Mouse (Mus musculus): Measurements from ENCODE around the gene Tomm5. TPM values are rescaled to one million over a fixed set of nuclear protein-coding genes. Genes with fewer than 3 reads are reported as not detected.
"Not testable (repeated sequence)": the region's sequence is repeated elsewhere in the genome, so short reads cannot be mapped to it uniquely, and the experiment has no call there.

Gene Tomm5
- polyA plus RNA-seq, 1 experiment from 2014 or later, result 139 TPM

DNA sequence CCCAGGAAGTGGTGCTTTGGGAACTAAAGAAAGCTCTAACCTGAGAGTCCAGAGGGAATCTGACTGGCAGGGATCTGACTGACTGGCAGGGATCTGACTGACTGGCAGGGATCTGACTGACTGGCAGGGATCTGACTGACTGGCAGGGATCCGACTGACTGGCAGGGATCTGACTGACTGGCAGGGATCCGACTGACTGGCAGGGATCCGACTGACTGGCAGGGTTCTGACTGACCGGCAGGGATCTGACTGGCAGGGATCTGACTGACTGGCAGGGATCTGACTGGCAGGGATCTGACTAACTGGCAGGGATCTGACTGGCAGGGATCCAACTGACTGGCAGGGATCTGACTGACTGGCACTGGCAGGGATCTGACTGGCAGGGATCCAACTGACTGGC lies 26.9 kb downstream of the Tomm5 start:
- peak overlapping the region; percentile 3; the same call in 1 of the 2 replicates for H3K27ac ChIP-seq (ENCODE audit: low read length)
- 65% methylated on average over 4 of the region's 4 CpGs for WGBS

DNA sequence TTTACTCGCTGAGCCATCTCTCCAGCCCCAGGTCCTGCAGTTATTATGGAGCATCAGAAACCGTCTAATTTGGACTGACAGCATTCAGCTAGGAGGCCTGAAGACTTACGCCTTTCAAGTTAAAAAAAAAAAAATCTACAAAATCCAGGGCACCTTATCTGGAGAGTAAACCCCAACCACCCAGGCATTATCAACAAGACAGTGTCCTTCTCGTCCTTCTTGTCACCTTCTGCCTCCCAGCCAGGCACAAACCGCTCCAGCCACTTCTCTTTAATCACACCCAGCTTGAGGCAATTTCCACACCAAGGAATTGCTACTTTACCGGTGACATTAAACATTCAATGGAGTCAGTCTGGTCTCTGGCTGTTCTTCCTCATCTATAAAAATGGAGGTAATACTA lies 34.4 kb downstream of the Tomm5 start:
- WGBS, result 88% methylated on average over 6 of the region's 6 CpGs
- no peak for ATAC-seq

More for the DNA sequence above, 26.9 kb downstream of the Tomm5 start:
- not testable (repeated sequence) for H3K4me2 ChIP-seq (ENCODE audit: low read length); H3K36me3 ChIP-seq (ENCODE audit: control insufficient read depth, insufficient read depth); H3K9ac ChIP-seq (replicated peaks; ENCODE audit: low read depth, low read length); H3K27me3 ChIP-seq (replicated peaks; ENCODE audit: control insufficient read depth, insufficient read depth, low read length); H3K4me3 ChIP-seq (replicated peaks; ENCODE audit: low read length); ATAC-seq; H3K9me3 ChIP-seq (ENCODE audit: control insufficient read depth, low read length)
- H3K4me1 ChIP-seq (replicated peaks; ENCODE audit: control insufficient read depth, insufficient read depth, low read length), result peaks cover 14% of the 10 kb centered on the region

DNA sequence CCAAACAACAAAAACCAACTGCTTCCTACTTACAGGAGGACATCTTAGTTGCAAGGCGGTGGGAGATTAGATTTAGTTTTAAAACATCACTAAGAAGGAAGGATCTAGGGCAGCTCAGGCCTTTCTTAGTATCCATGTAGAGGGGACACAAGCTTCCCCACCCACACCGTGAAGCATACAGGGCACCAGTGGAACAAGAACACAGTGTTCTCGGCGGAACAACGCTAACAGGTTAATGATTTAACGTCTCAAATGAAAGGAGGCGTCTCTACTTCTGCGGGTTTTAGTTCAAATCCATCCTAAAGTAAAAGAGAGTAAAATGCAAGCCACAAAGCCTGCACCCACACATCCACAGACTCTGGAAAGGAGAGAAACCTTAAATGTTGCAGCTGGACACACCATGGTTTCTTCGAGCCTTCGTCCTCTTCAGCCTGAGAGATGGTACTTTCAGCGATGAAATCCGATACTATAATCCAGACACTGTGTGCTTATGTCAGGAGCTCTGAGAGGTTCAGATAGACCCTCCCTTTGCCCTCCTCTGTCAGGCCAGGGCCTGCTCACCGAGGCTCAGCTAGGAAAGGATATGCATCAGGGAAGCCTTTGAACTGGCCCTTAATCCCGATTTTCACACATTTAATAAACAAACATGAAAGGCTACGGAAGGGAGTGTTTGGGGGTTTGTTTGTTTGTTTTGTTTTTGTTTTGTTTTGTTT lies 35.5 kb downstream of the Tomm5 start:
- Histone ChIP-seq H3K36me3 (ENCODE audit: control insufficient read depth, insufficient read depth) (no peaks in the 10 kb centered on the region), H3K4me2 (ENCODE audit: low read length) (no peak overlapping the region), H3K27me3 (replicated peaks; ENCODE audit: control insufficient read depth, insufficient read depth, low read length) (no peaks in the 10 kb centered on the region), H3K4me1 (replicated peaks; ENCODE audit: control insufficient read depth, insufficient read depth, low read length) (peaks cover 8% of the 10 kb centered on the region; the same call in 1 of the 2 replicates), H3K9me3 (ENCODE audit: control insufficient read depth, low read length) (no peaks in the 10 kb centered on the region), H3K27ac (ENCODE audit: low read length) (no peak overlapping the region), H3K4me3 (replicated peaks; ENCODE audit: low read length) (no peak overlapping the region), H3K9ac (replicated peaks; ENCODE audit: low read depth, low read length) (no peak overlapping the region)
- ATAC-seq, result no peak
- 80% methylated on average over 15 of the region's 15 CpGs for WGBS

More for the DNA sequence above, 34.4 kb downstream of the Tomm5 start:
- no peak overlapping the region for H3K4me3 ChIP-seq (replicated peaks; ENCODE audit: low read length)
- no peaks in the 10 kb centered on the region; the same call in 1 of the 2 replicates for H3K36me3 ChIP-seq (ENCODE audit: control insufficient read depth, insufficient read depth)
- no peaks in the 10 kb centered on the region for H3K27me3 ChIP-seq (replicated peaks; ENCODE audit: control insufficient read depth, insufficient read depth, low read length)
- no peak overlapping the region for H3K27ac ChIP-seq (ENCODE audit: low read length)
- H3K9ac ChIP-seq (replicated peaks; ENCODE audit: low read depth, low read length), result no peak overlapping the region
- H3K4me2 ChIP-seq (ENCODE audit: low read length), result no peak overlapping the region
- H3K9me3 ChIP-seq (ENCODE audit: control insufficient read depth, low read length), result no peaks in the 10 kb centered on the region
- H3K4me1 ChIP-seq (replicated peaks; ENCODE audit: control insufficient read depth, insufficient read depth, low read length), result peaks cover 8% of the 10 kb centered on the region; the same call in 1 of the 2 replicates

DNA sequence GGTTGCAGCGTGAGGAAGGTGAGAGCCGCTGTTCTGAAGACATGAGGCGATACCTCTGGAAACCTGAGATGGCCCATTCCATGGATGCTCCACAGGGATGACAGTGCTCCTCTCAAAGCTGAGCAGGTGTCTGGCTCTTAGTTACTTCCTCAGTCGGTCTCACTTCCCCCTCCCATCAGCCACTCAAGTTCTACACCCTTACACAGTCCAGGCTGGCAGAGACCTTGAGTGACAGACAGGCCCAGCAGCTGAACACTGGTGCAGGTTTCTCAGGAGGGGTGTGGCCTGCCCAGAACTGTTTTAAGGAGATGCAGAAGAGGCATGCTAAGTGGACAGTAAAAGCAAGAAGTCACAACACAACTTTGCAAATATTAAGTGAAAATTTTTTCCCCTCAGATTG lies 40.2 kb downstream of the Tomm5 start:
- Histone ChIP-seq H3K4me2 (ENCODE audit: low read length) (no peak overlapping the region), H3K36me3 (ENCODE audit: control insufficient read depth, insufficient read depth) (no peaks in the 10 kb centered on the region), H3K27ac (ENCODE audit: low read length) (no peak overlapping the region), H3K27me3 (replicated peaks; ENCODE audit: control insufficient read depth, insufficient read depth, low read length) (no peaks in the 10 kb centered on the region), H3K9ac (replicated peaks; ENCODE audit: low read depth, low read length) (no peak overlapping the region), H3K4me1 (replicated peaks; ENCODE audit: control insufficient read depth, insufficient read depth, low read length) (peaks cover 8% of the 10 kb centered on the region; the same call in 1 of the 2 replicates), H3K9me3 (ENCODE audit: control insufficient read depth, low read length) (no peaks in the 10 kb centered on the region), H3K4me3 (replicated peaks; ENCODE audit: low read length) (no peak overlapping the region)
- no peak for ATAC-seq
- WGBS, result 86% methylated on average over 4 of the region's 4 CpGs

DNA sequence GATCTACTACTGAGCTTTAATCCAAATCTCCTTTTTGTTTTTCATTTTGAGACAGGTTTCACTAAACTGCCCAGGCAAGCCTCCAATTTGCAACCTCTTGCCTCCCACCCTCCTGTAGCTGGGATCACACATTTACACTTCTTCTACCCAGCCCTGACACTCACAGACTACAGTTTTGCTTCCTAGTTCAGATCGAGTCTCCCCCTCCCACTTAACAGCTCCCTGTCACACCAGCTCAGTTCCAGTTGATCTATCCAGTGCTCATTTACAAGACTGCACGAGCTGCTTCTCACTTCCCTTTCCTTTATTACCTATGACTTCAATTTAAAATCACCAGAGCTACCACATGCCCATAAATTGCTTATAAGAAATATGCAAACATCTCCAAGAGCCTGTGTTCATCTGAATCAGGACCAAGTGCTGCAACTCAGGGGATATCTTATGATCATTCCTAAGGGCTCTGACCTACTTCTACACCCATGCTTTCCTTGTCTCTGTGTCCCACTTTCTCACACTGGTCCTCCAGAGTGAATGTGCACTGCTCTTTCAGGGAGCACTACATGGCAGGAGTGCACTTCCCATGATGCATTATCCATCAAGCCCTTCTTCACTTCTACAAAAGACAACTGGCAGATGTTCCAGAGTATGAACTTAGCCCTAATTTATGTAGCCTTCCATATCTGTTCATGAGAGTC lies 41.7 kb downstream of the Tomm5 start:
- peaks cover 8% of the 10 kb centered on the region; the same call in 1 of the 2 replicates for H3K4me1 ChIP-seq (replicated peaks; ENCODE audit: control insufficient read depth, insufficient read depth, low read length)
- H3K9me3 ChIP-seq (ENCODE audit: control insufficient read depth, low read length), result no peaks in the 10 kb centered on the region
- no peak overlapping the region for H3K4me3 ChIP-seq (replicated peaks; ENCODE audit: low read length)
- 46% methylated on average over 2 of the region's 2 CpGs for WGBS
- H3K36me3 ChIP-seq (ENCODE audit: control insufficient read depth, insufficient read depth), result peaks cover 4% of the 10 kb centered on the region; the same call in 1 of the 2 replicates
- H3K4me2 ChIP-seq (ENCODE audit: low read length), result no peak overlapping the region
- H3K27ac ChIP-seq (ENCODE audit: low read length), result no peak overlapping the region
- ATAC-seq, result no peak
- no peak overlapping the region for H3K9ac ChIP-seq (replicated peaks; ENCODE audit: low read depth, low read length)
- no peaks in the 10 kb centered on the region for H3K27me3 ChIP-seq (replicated peaks; ENCODE audit: control insufficient read depth, insufficient read depth, low read length)

DNA sequence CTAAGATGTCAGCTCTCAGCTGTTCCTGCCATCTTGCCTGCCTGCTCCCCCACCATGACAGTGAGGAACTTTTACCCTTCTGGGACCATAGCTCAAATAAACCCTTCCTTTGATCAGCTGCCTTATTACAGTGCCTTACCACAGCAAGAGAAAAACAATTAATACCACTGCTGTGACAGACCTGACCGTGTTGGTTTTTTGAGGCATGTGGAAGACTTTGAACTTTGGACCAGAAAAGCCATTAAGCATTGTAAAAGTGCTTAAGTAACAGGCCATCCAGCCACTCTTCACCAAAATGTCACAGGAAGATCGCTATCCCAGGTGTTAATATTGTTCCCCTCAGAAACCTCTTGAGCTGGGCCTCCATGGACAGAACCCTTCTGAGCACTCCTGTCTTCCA lies 43.3 kb downstream of the Tomm5 start:
- H3K27ac ChIP-seq (ENCODE audit: low read length), result no peak overlapping the region
- WGBS, result 88% methylated on average over 2 of the region's 2 CpGs
- H3K36me3 ChIP-seq (ENCODE audit: control insufficient read depth, insufficient read depth), result peaks cover 11% of the 10 kb centered on the region
- no peaks in the 10 kb centered on the region for H3K9me3 ChIP-seq (ENCODE audit: control insufficient read depth, low read length)
- no peak for ATAC-seq
- H3K9ac ChIP-seq (replicated peaks; ENCODE audit: low read depth, low read length), result no peak overlapping the region
- H3K4me1 ChIP-seq (replicated peaks; ENCODE audit: control insufficient read depth, insufficient read depth, low read length), result peaks cover 7% of the 10 kb centered on the region; the same call in 1 of the 2 replicates
- H3K4me3 ChIP-seq (replicated peaks; ENCODE audit: low read length), result no peak overlapping the region
- no peak overlapping the region for H3K4me2 ChIP-seq (ENCODE audit: low read length)
- H3K27me3 ChIP-seq (replicated peaks; ENCODE audit: control insufficient read depth, insufficient read depth, low read length), result no peaks in the 10 kb centered on the region

DNA sequence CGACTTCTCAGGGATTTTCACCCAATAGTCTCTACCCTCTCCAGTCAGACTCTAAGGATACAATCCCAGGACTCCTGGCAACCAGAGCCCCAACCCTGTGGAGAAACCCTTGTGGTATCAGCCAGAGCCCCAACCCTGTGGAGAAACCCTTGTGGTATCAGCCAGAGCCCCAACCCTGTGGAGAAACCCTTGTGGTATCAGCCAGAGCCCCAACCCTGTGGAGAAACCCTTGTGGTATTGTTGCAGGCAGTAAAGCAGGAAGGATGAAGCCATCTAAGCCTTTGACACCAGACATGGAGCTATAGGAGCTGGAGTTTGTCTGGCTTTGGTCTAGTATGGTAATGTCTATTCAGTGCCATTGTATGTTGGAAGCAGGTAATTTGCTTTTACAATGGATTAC lies 44.1 kb downstream of the Tomm5 start:
- peaks cover 12% of the 10 kb centered on the region for H3K36me3 ChIP-seq (ENCODE audit: control insufficient read depth, insufficient read depth)
- not testable (repeated sequence) for H3K4me2 ChIP-seq (ENCODE audit: low read length); ATAC-seq; H3K4me1 ChIP-seq (replicated peaks; ENCODE audit: control insufficient read depth, insufficient read depth, low read length); H3K27me3 ChIP-seq (replicated peaks; ENCODE audit: control insufficient read depth, insufficient read depth, low read length); H3K4me3 ChIP-seq (replicated peaks; ENCODE audit: low read length); H3K9me3 ChIP-seq (ENCODE audit: control insufficient read depth, low read length); H3K27ac ChIP-seq (ENCODE audit: low read length); H3K9ac ChIP-seq (replicated peaks; ENCODE audit: low read depth, low read length)
- WGBS, result 86% methylated on average over 1 of the region's 1 CpGs

DNA sequence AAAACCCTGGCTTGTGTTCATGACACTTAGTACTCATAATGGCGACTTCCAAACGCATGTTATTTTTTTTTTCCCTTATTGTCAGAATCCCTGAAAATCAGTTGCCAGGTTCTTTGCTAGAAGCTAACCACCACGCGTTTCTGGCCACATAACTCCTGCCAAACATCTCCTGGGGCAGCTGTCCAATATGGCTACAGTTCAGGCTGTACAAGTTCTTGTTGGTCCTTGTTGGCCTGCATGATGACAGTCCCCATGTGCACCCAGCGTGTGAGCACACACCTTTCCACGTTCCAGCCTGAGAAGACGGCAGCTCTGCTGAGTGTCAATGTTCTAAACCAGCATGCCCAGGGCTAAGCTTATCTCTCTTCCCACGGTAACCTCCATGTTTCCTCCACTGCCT lies 52.5 kb downstream of the Tomm5 start:
- H3K27ac ChIP-seq (ENCODE audit: low read length), result no peak overlapping the region
- 81% methylated on average over 8 of the region's 8 CpGs for WGBS
- H3K4me2 ChIP-seq (ENCODE audit: low read length), result no peak overlapping the region
- no peaks in the 10 kb centered on the region for H3K27me3 ChIP-seq (replicated peaks; ENCODE audit: control insufficient read depth, insufficient read depth, low read length)
- ATAC-seq, result no peak
- no peaks in the 10 kb centered on the region for H3K9me3 ChIP-seq (ENCODE audit: control insufficient read depth, low read length)
- peaks cover 25% of the 10 kb centered on the region for H3K36me3 ChIP-seq (ENCODE audit: control insufficient read depth, insufficient read depth)
- H3K4me3 ChIP-seq (replicated peaks; ENCODE audit: low read length), result no peak overlapping the region
- H3K9ac ChIP-seq (replicated peaks; ENCODE audit: low read depth, low read length), result no peak overlapping the region
- H3K4me1 ChIP-seq (replicated peaks; ENCODE audit: control insufficient read depth, insufficient read depth, low read length), result no peaks in the 10 kb centered on the region
